Mouse (Mus musculus): ENCODE data around the gene Nr1h4.

DNA sequence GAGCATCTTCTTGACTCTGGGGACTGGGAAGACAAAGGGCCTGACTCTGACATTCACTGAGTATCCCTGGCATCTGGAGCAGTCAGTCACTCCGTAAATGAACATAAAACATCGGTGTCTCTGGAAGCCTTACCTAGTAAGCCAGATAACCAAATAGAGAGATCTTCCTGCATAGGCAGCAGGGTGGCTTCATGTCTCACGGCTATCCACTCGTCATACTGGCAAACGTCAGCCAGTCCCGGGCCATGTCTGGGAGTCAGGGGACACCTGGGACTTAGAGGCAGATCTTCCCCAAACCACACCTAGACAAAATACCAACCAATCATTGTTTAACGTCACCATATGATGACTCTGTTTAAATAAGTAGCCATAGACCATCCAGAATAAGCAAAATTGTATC, 102.6 kb downstream of the Nr1h4 start:
- TF ChIP-seq CTCF (IDR thresholded peaks at IDR 0.05; ENCODE audit: low read depth, low read length) (no peak), POLR2A (IDR thresholded peaks at IDR 0.05; ENCODE audit: extremely low read depth, insufficient read depth, low read length) (no peak)
